Mouse (Mus musculus) neural tube, embryonic 12.5 days (tissue): ENCODE data around the gene Slc35c2. TPM values are rescaled to one million over a fixed set of nuclear protein-coding genes. Genes with fewer than 3 reads are reported as not detected.

ENCODE experiments used
- ATAC-seq: fragments of 200-750 bp; cut with Nextera tagmentation; 2 replicates; pipeline ENCODE4 v1.8.0; 2017; ENCODE audit warnings: low read depth, mild to moderate bottlenecking, moderate TSS enrichment, moderate library complexity; ENCODE audit not compliant: low FRiP score
- H3K27ac ChIP-seq: fragments of 300-500 bp; sonication (generic); 2 replicates; pipeline ENCODE4 v1.5.1; 2016
- H3K27me3 ChIP-seq: fragments of 300-500 bp; sonication (generic); replicated peaks from 2 replicates; pipeline ENCODE4 v1.6.1; 2016; ENCODE audit warnings: mild to moderate bottlenecking
- H3K36me3 ChIP-seq: fragments of 300-500 bp; sonication (generic); 2 replicates; pipeline ENCODE4 v1.6.1; 2016; ENCODE audit warnings: mild to moderate bottlenecking
- H3K4me1 ChIP-seq: fragments of 300-500 bp; sonication (generic); 2 replicates; pipeline ENCODE4 v1.6.1; 2016
- H3K4me2 ChIP-seq: fragments of 300-500 bp; sonication (generic); replicated peaks from 2 replicates; pipeline ENCODE4 v1.6.1; 2016; ENCODE audit warnings: mild to moderate bottlenecking
- H3K4me3 ChIP-seq: fragments of 300-500 bp; sonication (generic); 2 replicates; pipeline ENCODE4 v1.5.1; 2016
- H3K9ac ChIP-seq: fragments of 300-500 bp; sonication (generic); 2 replicates; pipeline ENCODE4 v1.6.1; 2016; ENCODE audit warnings: mild to moderate bottlenecking
- H3K9me3 ChIP-seq: fragments of 300-500 bp; sonication (generic); 2 replicates; pipeline ENCODE4 v1.6.1; 2016; ENCODE audit warnings: mild to moderate bottlenecking
- WGBS: fragments of 180-500 bp; shearing (Covaris S2); methylation state at CpG from one replicate; pipeline ENCODE4 v1.1.7; 2016; 5-methylcytosine and 5-hydroxymethylcytosine counted together
- polyA plus RNA-seq: library from polyadenylated mRNA; unstranded; fragments of >200 nt; fragmentation: Nextera tagmentation; extraction: Ambion mirVana; gene quantifications from 2 replicates; pipeline ENCODE4 v1.2.1, GENCODE M21; 2016

Slc35c2 gene
- polyA plus RNA-seq, 1 experiment from 2014 or later, result 52.9 TPM

DNA sequence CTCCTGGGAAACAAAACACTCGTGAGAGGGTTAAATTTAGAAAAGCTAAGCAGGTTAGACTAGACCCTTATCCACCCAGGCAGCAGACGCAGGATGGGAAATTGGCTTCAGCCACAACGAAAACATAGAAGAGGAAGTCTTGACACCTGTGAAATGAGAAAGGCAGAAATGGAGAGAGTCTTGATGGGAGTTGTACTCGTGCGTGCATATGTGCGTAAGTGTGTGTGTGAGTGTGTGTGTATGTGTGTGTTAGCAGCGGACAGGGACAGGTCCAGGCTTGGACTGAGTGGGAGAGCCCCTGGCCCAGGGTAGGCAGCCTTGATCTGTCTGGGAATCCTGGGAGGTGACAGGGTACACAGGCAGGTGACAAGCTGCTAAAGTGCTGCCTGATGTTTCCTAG, 16.8 kb downstream of the Slc35c2 start:
- no peak overlapping the region for H3K4me3 ChIP-seq
- no peaks in the 10 kb centered on the region for H3K36me3 ChIP-seq
- no peaks in the 10 kb centered on the region for H3K9me3 ChIP-seq
- WGBS, result 67% methylated on average over 7 of the region's 7 CpGs
- H3K27me3 ChIP-seq, result peaks cover 19% of the 10 kb centered on the region
- ATAC-seq, result no peak
- H3K9ac ChIP-seq, result 0 out of 2 replicates have a peak overlapping the region, but pooled peaks have one; percentile 13
- no peak overlapping the region for H3K4me2 ChIP-seq
- H3K4me1 ChIP-seq, result peaks cover 51% of the 10 kb centered on the region
- H3K27ac ChIP-seq, result no peak overlapping the region

DNA sequence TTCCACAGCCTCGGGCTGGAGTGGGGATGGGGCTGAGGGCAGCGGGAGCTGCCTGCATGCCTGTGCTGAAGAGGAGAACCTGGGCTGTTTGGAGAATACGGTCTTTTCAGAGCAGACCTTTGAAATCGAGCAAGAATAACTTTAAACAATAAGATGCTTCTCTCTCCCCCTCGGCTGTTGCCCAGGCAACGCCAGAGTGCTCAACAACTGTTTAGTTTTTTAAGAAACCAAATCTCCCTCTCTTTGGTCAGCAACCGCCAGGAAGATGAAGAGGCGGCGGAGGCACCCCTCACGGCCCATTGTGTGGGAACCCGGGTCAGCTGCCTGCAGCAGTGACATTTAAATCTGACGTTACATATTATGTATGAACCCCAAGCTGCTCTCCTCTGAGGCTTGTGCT, 20.9 kb downstream of the Slc35c2 start:
- Histone ChIP-seq H3K4me3 (no peak overlapping the region), H3K4me1 (peaks cover 37% of the 10 kb centered on the region; the same call in 1 of the 2 replicates), H3K4me2 (no peak overlapping the region; the same call in 1 of the 2 replicates), H3K9me3 (no peaks in the 10 kb centered on the region), H3K9ac (no peak overlapping the region), H3K36me3 (no peaks in the 10 kb centered on the region), H3K27ac (no peak overlapping the region), H3K27me3 (peaks cover 30% of the 10 kb centered on the region)
- 6% methylated on average over 12 of the region's 12 CpGs for WGBS
- ATAC-seq, result no peak

DNA sequence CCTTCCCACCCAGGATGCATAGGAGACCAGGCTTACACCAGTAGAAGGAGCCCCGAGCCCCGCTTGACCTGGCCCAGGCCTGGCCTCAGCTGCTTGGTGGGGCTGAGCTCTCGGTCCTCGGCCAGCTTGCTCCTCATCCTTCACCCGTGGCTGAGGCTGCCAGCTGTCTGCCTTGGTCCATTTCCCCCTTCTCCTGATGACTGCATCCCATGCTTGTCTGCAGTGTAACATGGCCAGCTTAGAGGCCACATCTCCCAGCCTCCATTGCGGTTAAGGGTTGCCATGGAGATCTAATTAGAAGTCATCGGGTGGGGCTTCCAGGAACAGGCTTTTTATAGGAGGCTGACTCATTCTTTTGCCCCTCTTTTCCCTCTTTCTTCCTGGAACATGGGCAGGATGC, 23.8 kb downstream of the Slc35c2 start:
- no peak overlapping the region for H3K4me3 ChIP-seq
- H3K9me3 ChIP-seq, result no peaks in the 10 kb centered on the region
- peaks cover 31% of the 10 kb centered on the region; the same call in 1 of the 2 replicates for H3K4me1 ChIP-seq
- peaks cover 25% of the 10 kb centered on the region for H3K27me3 ChIP-seq
- no peak overlapping the region for H3K9ac ChIP-seq
- ATAC-seq, result no peak; the same call in 1 of the 2 replicates
- H3K27ac ChIP-seq, result no peak overlapping the region
- no peaks in the 10 kb centered on the region for H3K36me3 ChIP-seq
- no peak overlapping the region for H3K4me2 ChIP-seq
- 54% methylated on average over 7 of the region's 7 CpGs for WGBS

DNA sequence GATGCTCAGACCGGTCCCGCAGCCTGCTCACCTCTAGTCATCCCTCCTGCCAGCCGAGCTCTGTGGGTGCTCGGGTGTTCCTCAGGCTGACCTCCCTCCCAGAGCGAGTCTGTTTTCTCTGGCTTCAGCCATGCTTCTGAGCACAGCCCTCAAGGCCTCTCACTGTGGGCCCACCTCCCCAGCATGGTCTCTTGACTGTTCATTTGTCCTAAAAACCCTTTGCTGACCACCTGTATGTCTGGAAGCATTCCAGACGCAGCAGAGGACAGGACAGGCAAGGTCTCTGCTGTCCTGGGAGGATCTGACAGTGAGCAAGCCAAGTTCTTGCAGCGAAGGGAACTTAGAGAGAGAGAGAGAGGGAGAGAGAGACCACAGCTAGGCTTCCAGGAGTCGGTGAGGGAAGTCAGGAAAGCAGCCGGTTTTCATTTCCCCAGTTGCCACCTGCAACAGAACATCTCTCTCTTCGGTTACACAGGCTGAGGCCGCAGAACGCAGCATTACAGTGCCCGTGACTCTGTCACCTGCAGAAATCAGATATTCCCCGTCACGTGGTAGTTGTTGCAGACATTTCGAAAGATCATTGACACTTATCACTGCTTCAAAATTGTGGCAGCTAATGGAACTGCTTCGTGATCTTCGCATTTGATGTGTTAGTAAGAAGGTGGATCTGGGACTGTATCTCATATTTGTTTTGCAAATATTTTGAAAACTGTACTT, 25.2 kb downstream of the Slc35c2 start:
- H3K4me2 ChIP-seq, result no peak overlapping the region
- H3K4me3 ChIP-seq, result no peak overlapping the region
- no peaks in the 10 kb centered on the region for H3K36me3 ChIP-seq
- peaks cover 27% of the 10 kb centered on the region for H3K27me3 ChIP-seq
- no peaks in the 10 kb centered on the region for H3K9me3 ChIP-seq
- H3K27ac ChIP-seq, result no peak overlapping the region
- no peak overlapping the region for H3K9ac ChIP-seq
- 67% methylated on average over 18 of the region's 18 CpGs for WGBS
- H3K4me1 ChIP-seq, result peaks cover 31% of the 10 kb centered on the region; the same call in 1 of the 2 replicates
- no peak for ATAC-seq

DNA sequence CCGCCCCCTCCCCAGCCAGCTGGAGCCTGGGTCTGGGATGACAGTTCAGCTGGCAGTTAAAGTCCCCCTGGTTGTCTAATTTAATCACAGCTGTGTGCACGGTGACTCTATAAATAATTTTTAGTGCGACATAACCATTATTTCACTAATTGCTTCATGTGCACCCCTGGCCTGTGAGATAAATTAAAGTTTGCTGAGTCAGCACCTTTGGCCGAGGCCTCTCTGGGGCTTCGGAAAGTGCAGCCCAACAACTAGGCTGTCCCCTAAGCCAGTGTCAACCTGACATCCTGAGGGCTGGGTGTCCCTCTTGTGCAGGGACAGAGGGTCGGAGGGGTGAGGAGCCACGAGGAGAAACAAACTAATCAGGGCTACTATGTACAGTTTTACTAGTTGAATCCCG, 27.8 kb downstream of the Slc35c2 start:
- no peak overlapping the region for H3K4me2 ChIP-seq
- H3K9ac ChIP-seq, result no peak overlapping the region
- no peaks in the 10 kb centered on the region for H3K36me3 ChIP-seq
- H3K27me3 ChIP-seq, result peaks cover 36% of the 10 kb centered on the region
- H3K4me1 ChIP-seq, result peaks cover 17% of the 10 kb centered on the region; the same call in 1 of the 2 replicates
- no peak overlapping the region for H3K27ac ChIP-seq
- no peak overlapping the region for H3K4me3 ChIP-seq
- 63% methylated on average over 8 of the region's 8 CpGs for WGBS
- no peak for ATAC-seq
- H3K9me3 ChIP-seq, result no peaks in the 10 kb centered on the region

DNA sequence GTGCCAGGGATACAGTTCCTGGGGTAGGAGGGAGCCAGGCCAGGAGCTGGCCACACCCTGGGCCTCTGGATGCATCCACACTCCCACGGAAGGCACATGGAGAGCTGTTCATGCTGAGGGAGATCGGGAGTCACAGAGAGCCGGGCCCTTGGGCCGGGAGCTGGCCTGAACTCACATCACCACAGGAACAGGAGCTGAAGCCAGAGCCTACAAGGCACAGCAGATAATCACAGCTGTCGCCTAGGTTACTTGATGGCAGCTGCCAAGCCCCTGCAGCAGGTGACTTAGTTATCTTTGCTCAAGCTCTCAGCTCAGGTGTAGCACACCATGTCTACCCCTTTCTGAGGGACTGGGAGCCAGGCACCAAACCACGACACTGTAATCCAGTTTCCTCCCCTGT, 29.3 kb downstream of the Slc35c2 start:
- Histone ChIP-seq H3K9ac (no peak overlapping the region), H3K4me1 (peaks cover 17% of the 10 kb centered on the region), H3K27me3 (peaks cover 49% of the 10 kb centered on the region), H3K4me2 (no peak overlapping the region), H3K4me3 (no peak overlapping the region), H3K27ac (no peak overlapping the region), H3K36me3 (no peaks in the 10 kb centered on the region), H3K9me3 (no peaks in the 10 kb centered on the region)
- ATAC-seq, result no peak
- WGBS, result 82% methylated on average over 6 of the region's 6 CpGs

DNA sequence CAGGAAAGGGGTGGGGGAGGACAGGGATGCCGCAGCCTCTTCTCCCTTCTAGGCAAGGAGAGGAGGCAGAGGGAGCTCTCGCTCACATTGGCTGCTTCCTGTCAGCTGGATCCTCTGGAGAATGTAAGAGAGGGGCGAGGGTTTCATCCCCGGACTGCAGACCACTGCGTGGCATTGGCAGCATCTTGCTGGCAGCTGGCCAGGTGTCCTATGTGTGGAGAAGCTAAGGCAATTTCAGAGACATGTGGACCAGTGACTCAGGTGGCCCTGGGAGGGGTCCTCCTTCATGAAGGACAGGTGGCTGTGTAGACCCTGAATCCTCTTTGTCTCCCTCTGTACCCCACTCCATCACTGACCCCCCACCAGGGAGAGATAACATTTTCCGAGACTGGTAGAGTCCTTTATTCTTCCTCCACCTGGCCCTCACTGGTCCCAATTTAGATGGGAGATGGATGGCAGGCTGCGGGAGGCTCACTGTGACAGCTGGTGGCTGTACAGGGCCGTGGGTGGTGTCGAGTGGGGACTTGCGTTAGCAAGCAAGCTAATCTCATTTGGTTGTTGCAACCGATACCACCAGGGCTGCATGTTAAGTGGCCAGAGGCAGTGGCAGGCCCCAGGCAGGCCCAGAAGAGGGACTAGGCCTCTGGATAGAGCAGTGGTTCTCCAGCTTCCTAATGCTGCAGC, 30.4 kb downstream of the Slc35c2 start:
- no peaks in the 10 kb centered on the region for H3K36me3 ChIP-seq
- H3K4me3 ChIP-seq, result no peak overlapping the region
- H3K27me3 ChIP-seq, result peaks cover 55% of the 10 kb centered on the region
- no peak for ATAC-seq
- H3K27ac ChIP-seq, result no peak overlapping the region
- WGBS, result 53% methylated on average over 11 of the region's 11 CpGs
- no peaks in the 10 kb centered on the region for H3K9me3 ChIP-seq
- peaks cover 17% of the 10 kb centered on the region for H3K4me1 ChIP-seq
- no peak overlapping the region for H3K4me2 ChIP-seq
- no peak overlapping the region for H3K9ac ChIP-seq

DNA sequence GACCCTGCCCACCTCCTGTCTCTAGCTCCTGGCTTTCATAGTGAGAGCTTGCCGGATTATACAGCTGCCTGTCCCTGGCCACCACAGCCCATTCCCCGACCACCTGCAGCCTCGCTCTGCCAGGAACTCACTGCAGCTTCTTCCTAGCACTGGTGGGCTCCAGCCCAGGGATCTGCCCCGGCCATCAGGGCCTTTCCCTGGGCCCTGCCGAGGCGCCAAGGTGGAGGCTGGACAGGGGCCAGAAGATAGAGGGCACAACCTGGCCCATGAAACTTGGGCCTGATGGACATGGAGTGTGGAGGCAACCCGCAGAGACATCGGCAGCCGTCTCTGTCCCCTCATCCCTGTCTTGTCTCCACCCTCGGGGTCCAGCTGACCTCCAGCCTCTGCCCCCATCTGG, 31.5 kb downstream of the Slc35c2 start:
- Histone ChIP-seq H3K4me1 (peaks cover 17% of the 10 kb centered on the region), H3K27ac (no peak overlapping the region), H3K36me3 (no peaks in the 10 kb centered on the region), H3K9ac (no peak overlapping the region), H3K4me3 (no peak overlapping the region), H3K4me2 (no peak overlapping the region), H3K9me3 (no peaks in the 10 kb centered on the region), H3K27me3 (peaks cover 58% of the 10 kb centered on the region)
- WGBS, result 72% methylated on average over 10 of the region's 10 CpGs
- no peak for ATAC-seq

DNA sequence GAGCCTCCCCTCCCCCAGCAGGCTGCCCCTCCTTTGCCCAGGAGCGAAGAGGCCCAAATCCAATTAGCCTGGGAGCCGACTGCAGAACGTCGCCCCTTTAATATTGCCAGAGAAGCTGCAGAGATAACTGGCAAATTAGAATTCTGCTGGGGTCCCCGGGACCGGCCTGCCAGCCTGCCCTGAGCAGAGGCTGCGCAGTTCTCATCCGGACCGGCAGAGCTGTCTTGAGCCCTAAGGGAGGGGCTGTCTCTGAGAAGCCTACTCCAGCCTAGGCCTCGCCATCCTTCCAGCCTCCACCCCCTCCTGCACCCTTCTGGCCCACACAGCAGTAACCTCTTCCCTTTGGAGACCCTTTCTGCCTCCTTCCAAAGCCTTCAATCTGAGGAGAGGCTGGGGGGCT, 33.8 kb downstream of the Slc35c2 start:
- no peaks in the 10 kb centered on the region for H3K9me3 ChIP-seq
- no peak overlapping the region; the same call in 1 of the 2 replicates for H3K4me3 ChIP-seq
- no peak overlapping the region for H3K27ac ChIP-seq
- 13% methylated on average over 10 of the region's 10 CpGs for WGBS
- H3K9ac ChIP-seq, result no peak overlapping the region
- no peaks in the 10 kb centered on the region for H3K36me3 ChIP-seq
- H3K4me1 ChIP-seq, result peaks cover 10% of the 10 kb centered on the region
- H3K27me3 ChIP-seq, result peaks cover 60% of the 10 kb centered on the region
- no peak overlapping the region; the same call in 1 of the 2 replicates for H3K4me2 ChIP-seq
- no peak for ATAC-seq

DNA sequence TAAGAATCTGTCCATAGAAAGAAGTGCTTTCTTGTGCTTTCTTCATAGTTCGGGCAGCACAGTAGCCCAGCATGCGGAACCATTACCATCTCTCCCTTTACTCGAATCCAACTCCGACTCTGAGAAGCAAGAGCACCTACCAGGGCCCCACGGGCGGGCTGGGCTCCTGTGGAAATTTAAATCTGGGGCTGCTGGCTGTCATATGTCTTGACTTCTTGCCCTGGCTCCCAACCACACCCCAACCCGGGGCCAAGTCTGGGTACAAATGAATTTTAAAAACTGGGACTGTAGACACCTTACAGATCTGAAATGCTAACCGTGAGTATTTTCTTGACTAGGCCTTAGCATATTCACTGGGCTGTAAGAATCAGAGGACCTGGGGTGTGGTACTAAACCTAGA, 34.4 kb downstream of the Slc35c2 start:
- no peak overlapping the region for H3K27ac ChIP-seq
- H3K9me3 ChIP-seq, result no peaks in the 10 kb centered on the region
- H3K4me1 ChIP-seq, result peaks cover 10% of the 10 kb centered on the region
- ATAC-seq, result no peak
- WGBS, result 76% methylated on average over 8 of the region's 8 CpGs
- peaks cover 56% of the 10 kb centered on the region for H3K27me3 ChIP-seq
- no peaks in the 10 kb centered on the region for H3K36me3 ChIP-seq
- H3K9ac ChIP-seq, result no peak overlapping the region
- no peak overlapping the region for H3K4me3 ChIP-seq
- H3K4me2 ChIP-seq, result no peak overlapping the region

DNA sequence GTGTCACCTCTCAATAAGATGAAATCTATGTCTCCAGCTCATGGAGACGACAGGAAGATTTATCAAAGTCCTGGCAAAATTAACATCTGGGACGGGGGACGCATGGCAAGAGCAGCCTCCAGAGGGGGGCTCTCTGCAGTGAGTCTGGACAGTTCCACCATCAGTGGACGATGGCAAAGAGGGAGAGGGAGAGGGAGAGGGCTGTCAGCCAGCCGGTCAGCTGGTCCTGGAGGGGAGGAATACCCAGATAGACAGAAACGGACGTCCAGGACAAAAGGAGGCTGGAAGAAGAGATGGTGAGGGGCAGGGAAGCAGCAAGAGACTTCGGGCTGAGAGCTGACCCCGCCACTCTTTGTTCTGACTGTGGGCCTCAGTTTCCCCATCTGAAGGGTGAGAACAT, 34.9 kb downstream of the Slc35c2 start:
- no peak overlapping the region for H3K4me2 ChIP-seq
- 57% methylated on average over 9 of the region's 9 CpGs for WGBS
- no peak overlapping the region for H3K9ac ChIP-seq
- H3K27ac ChIP-seq, result no peak overlapping the region
- peaks cover 52% of the 10 kb centered on the region for H3K27me3 ChIP-seq
- H3K4me3 ChIP-seq, result no peak overlapping the region
- no peaks in the 10 kb centered on the region for H3K36me3 ChIP-seq
- no peak for ATAC-seq
- no peaks in the 10 kb centered on the region for H3K9me3 ChIP-seq
- H3K4me1 ChIP-seq, result peaks cover 10% of the 10 kb centered on the region

DNA sequence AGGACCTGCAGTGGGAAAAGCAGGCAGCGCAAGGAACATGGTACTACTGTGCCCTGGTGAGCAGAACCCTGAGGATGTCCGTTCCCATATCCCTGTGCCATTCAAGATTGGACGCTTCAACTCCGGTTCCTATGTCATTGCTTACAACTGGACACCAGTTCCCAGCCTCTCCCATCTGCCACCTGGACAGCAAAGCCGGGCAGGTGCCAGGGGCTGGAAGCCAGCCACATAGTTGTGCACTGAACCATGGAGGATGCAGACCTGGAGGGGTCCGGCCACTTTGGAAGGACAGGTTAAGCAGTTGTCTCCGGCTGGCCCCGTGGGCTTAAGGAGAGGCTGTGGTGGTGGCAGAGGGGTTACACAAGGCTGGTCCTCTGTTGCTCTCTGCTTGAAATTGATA, 35.3 kb downstream of the Slc35c2 start:
- H3K9me3 ChIP-seq, result no peaks in the 10 kb centered on the region
- H3K4me3 ChIP-seq, result no peak overlapping the region
- H3K4me1 ChIP-seq, result peaks cover 10% of the 10 kb centered on the region
- no peak for ATAC-seq
- H3K4me2 ChIP-seq, result no peak overlapping the region
- H3K27ac ChIP-seq, result no peak overlapping the region
- WGBS, result 79% methylated on average over 8 of the region's 8 CpGs
- no peaks in the 10 kb centered on the region for H3K36me3 ChIP-seq
- H3K27me3 ChIP-seq, result peaks cover 56% of the 10 kb centered on the region
- H3K9ac ChIP-seq, result no peak overlapping the region
